In genomic region chr19:52112398-52112797, GRCm38 (mm10) we compare ENCODE assay signal across 19 mouse cellular contexts.
DNase-seq lines count a peak whose midpoint lies in the region; ATAC-seq and TF ChIP-seq lines count a peak whose summit lies in the region.
"Had no signal": no experiment of that assay in that cellular context is flagged by ENCODE, and none has a peak within 500 bp of the region (broad histone marks: within the 10 kb centered on the region; RNA-seq: fewer than 3 reads in every experiment).

No protein-coding gene starts in this region.

- no peaks in the 10 kb centered on the region for H3K27me3 ChIP-seq in heart, embryonic 10.5 days (ENCODE audit: insufficient read depth, poor library complexity, severe bottlenecking)
- no peaks in the 10 kb centered on the region for H3K27me3 ChIP-seq in neural tube, embryonic 11.5 days (ENCODE audit: control insufficient read depth, insufficient read depth, low read length)
- no peaks in the 10 kb centered on the region for H3K27me3 ChIP-seq in limb, embryonic 14.5 days (ENCODE audit: control insufficient read depth, insufficient read depth, low read length)
- H3K27me3 ChIP-seq: heart, embryonic 13.5 days; liver, embryonic 15.5 days; midbrain, embryonic 12.5 days had no signal

- 86% methylated on average over 3 of the region's 3 CpGs for WGBS in heart, embryonic 10.5 days
- 42% methylated on average over 3 of the region's 3 CpGs for WGBS in neural tube, embryonic 11.5 days
- 58% methylated on average over 3 of the region's 3 CpGs for WGBS in limb, embryonic 14.5 days

- no peak overlapping the region for H3K27ac ChIP-seq in heart, embryonic 10.5 days
- no peak overlapping the region for H3K27ac ChIP-seq in neural tube, embryonic 11.5 days (ENCODE audit: low read depth, low read length)
- H3K27ac ChIP-seq in limb, embryonic 14.5 days (replicated peaks; ENCODE audit: low read depth, low read length): no peak overlapping the region
- H3K27ac ChIP-seq: heart, embryonic 13.5 days; liver, embryonic 15.5 days; midbrain, embryonic 12.5 days had no signal

- no peak overlapping the region for H3K4me2 ChIP-seq in neural tube, embryonic 11.5 days (ENCODE audit: low read depth)
- no peak overlapping the region for H3K4me2 ChIP-seq in limb, embryonic 14.5 days (replicated peaks; ENCODE audit: low read depth, low read length, severe bottlenecking)
- H3K4me2 ChIP-seq: heart, embryonic 13.5 days; liver, embryonic 15.5 days; midbrain, embryonic 12.5 days had no signal

- H3K4me3 ChIP-seq in heart, embryonic 10.5 days: no peak overlapping the region
- no peak overlapping the region for H3K4me3 ChIP-seq in neural tube, embryonic 11.5 days (ENCODE audit: low read depth, low read length)
- no peak overlapping the region for H3K4me3 ChIP-seq in limb, embryonic 14.5 days (replicated peaks; ENCODE audit: low read length)
- H3K4me3 ChIP-seq: erythroblast, embryonic 14.5 days; heart, embryonic 13.5 days; liver, embryonic 15.5 days; midbrain, embryonic 12.5 days had no signal

- no peak overlapping the region for H3K9ac ChIP-seq in neural tube, embryonic 11.5 days (ENCODE audit: low read length)
- H3K9ac ChIP-seq in limb, embryonic 14.5 days (ENCODE audit: low read depth, low read length, severe bottlenecking): no peak overlapping the region
- H3K9ac ChIP-seq: forebrain, postnatal 0 days; heart, embryonic 13.5 days; liver, embryonic 15.5 days; midbrain, embryonic 12.5 days had no signal

- peak; percentile 59 for DNase-seq in heart, adult 11 months
- DNase-seq in heart, embryonic 10.5 days (ENCODE audit: low spot score): no peak
- no peak for DNase-seq in neural tube, embryonic 11.5 days (ENCODE audit: low spot score)
- no peak for DNase-seq in neural tube, embryonic 10.5 days (ENCODE audit: extremely low spot score, low spot score)
- DNase-seq in cerebellum, adult 9-10 months: peak; percentile 11
- DNase-seq in limb, embryonic 14.5 days (ENCODE audit: low spot score): peak; percentile 9
- no peak for DNase-seq in adrenal gland, adult 18-20 months (ENCODE audit: low spot score in 2 of 2)
- no peak for DNase-seq in urinary bladder, postnatal 36 days (ENCODE audit: low spot score in 2 of 2)
- DNase-seq: adrenal gland, postnatal 25 days; forebrain, postnatal 0 days; gastrocnemius, postnatal 25 days; kidney, adult 11 months; kidney, postnatal 25 days; lung, postnatal 4 days had no signal

- TF ChIP-seq POLR2A in limb, embryonic 14.5 days (IDR thresholded peaks at IDR 0.05; ENCODE audit: borderline replicate concordance, extremely low read depth, insufficient read depth, insufficient read length): no peak

- ATAC-seq in neural tube, embryonic 11.5 days (ENCODE audit: insufficient read depth, low FRiP score, low TSS enrichment): peak; percentile 58; the same call in 1 of the 2 replicates
- no peak for ATAC-seq in limb, embryonic 14.5 days (ENCODE audit: low FRiP score, low read depth)
- ATAC-seq: forebrain, postnatal 0 days had no signal

- H3K4me1 ChIP-seq in heart, embryonic 10.5 days: no peaks in the 10 kb centered on the region
- H3K4me1 ChIP-seq in neural tube, embryonic 11.5 days (ENCODE audit: control insufficient read depth, insufficient read depth, low read length): no peaks in the 10 kb centered on the region
- H3K4me1 ChIP-seq in limb, embryonic 14.5 days (ENCODE audit: control insufficient read depth, insufficient read depth, low read length): no peaks in the 10 kb centered on the region
- H3K4me1 ChIP-seq: heart, embryonic 13.5 days; liver, embryonic 15.5 days; midbrain, embryonic 12.5 days had no signal

- peaks cover 5% of the 10 kb centered on the region; the same call in 1 of the 2 replicates for H3K9me3 ChIP-seq in heart, embryonic 10.5 days
- H3K9me3 ChIP-seq in neural tube, embryonic 11.5 days (ENCODE audit: control insufficient read depth, low read length): no peaks in the 10 kb centered on the region
- H3K9me3 ChIP-seq in limb, embryonic 14.5 days (ENCODE audit: control insufficient read depth, low read length): 0 out of 2 replicates have a peak, but pooled peaks cover 6% of the 10 kb centered on the region
- H3K9me3 ChIP-seq: liver, embryonic 15.5 days had no signal

- no peaks in the 10 kb centered on the region for H3K36me3 ChIP-seq in heart, embryonic 10.5 days
- no peaks in the 10 kb centered on the region for H3K36me3 ChIP-seq in neural tube, embryonic 11.5 days (ENCODE audit: control insufficient read depth, insufficient read depth, low read length)
- H3K36me3 ChIP-seq in limb, embryonic 14.5 days (ENCODE audit: control insufficient read depth, insufficient read depth, low read length): no peaks in the 10 kb centered on the region
- H3K36me3 ChIP-seq: G1E; heart, embryonic 13.5 days; liver, embryonic 15.5 days; midbrain, embryonic 12.5 days had no signal

Comparison
In these comparisons a context has a peak if more than half of its experiments do, and no peak if none do; other contexts are left out.
1. DNase-seq: peak in heart, adult 11 months (single experiment), cerebellum, adult 9-10 months (single experiment) and limb, embryonic 14.5 days (single experiment); none in heart, embryonic 10.5 days (single experiment), neural tube, embryonic 11.5 days (single experiment), neural tube, embryonic 10.5 days (single experiment), adrenal gland, adult 18-20 months (0 of 2) and urinary bladder, postnatal 36 days (0 of 2).